Mouse (Mus musculus) cerebellum, adult 2 months (tissue): ENCODE results near the gene Ucp2.

Experiments
- CTCF ChIP-seq: fragments of 200-500 bp; IDR thresholded peaks from 2 replicates; pipeline ENCODE4 v1.5.1; 2011; ENCODE audit warnings: low read depth, mild to moderate bottlenecking, control low read depth, low read length, moderate library complexity, borderline replicate concordance; ENCODE audit not compliant: insufficient read depth
- POLR2A ChIP-seq: fragments of 200-500 bp; IDR thresholded peaks from 2 replicates; pipeline ENCODE4 v1.6.1; 2011; ENCODE audit warnings: low read length, control low read depth, borderline replicate concordance; ENCODE audit not compliant: insufficient read depth

GRCm38 (mm10) chr7:100493484-100494414 is 612 bp downstream of the Ucp2 start:
- TF ChIP-seq CTCF (no peak), POLR2A (no peak)
